Mouse (Mus musculus): Measurements from ENCODE around the gene Gabrg3.

DNA sequence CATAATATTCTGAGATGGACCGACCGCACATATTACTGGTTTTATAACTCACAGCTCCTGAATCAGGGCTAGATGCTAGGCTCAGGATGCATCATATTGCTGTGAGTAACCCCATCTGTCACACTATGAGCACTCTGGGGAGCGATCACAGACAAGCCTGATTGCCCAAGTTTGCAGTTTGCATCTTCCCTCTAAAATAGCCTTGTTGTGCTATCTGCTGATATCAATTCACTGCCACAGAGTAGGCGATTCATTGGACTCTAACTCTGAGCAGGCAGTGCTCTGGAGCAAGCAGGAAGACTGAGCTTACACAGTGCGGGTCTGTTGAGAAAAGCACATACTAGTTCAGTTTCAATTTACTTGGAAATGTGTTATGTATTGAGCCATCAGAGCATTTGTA, 543.4 kb downstream of the Gabrg3 start:
- TF ChIP-seq CTCF (IDR thresholded peaks at IDR 0.05; ENCODE audit: low read depth, low read length), result no peak
- no peak for TF ChIP-seq POLR2A (IDR thresholded peaks at IDR 0.05; ENCODE audit: extremely low read depth, insufficient read depth, low read length)

Measured in liver, adult 2 months (tissue).